Mouse (Mus musculus): ENCODE measurements around the gene Olfr98. TPM values are rescaled to one million over a fixed set of nuclear protein-coding genes. Genes with fewer than 3 reads are reported as not detected.

Olfr98 gene
- total RNA-seq, 2 experiments from 2014 or later = not detected

Other genes with a start within 250 kb of the Olfr98 start
- gene Mog, start 240.4 kb downstream of the Olfr98 start, total RNA-seq (2014; fragmentation: Nextera tagmentation) = not detected in 2 replicates
- not detected in 2 replicates for gene Mog, start 240.4 kb downstream of the Olfr98 start, total RNA-seq (2017)
- gene Gabbr1, start 217.8 kb downstream of the Olfr98 start, total RNA-seq (2014; fragmentation: Nextera tagmentation) = 9.1 and 11.1 TPM in 2 replicates
- gene Gabbr1, start 217.8 kb downstream of the Olfr98 start, total RNA-seq (2017) = 0.91 and 0.99 TPM in 2 replicates
- not detected in 2 replicates for gene Olfr90, start 175.2 kb downstream of the Olfr98 start, total RNA-seq (2014; fragmentation: Nextera tagmentation)
- gene Olfr90, start 175.2 kb downstream of the Olfr98 start, total RNA-seq (2017) = not detected in 2 replicates
- gene Olfr91, start 165.5 kb downstream of the Olfr98 start, total RNA-seq (2014; fragmentation: Nextera tagmentation) = not detected in 2 replicates
- not detected in 2 replicates for gene Olfr91, start 165.5 kb downstream of the Olfr98 start, total RNA-seq (2017)
- gene Olfr92, start 143.7 kb downstream of the Olfr98 start, total RNA-seq (2014; fragmentation: Nextera tagmentation) = not detected in 2 replicates
- not detected in 2 replicates for gene Olfr92, start 143.7 kb downstream of the Olfr98 start, total RNA-seq (2017)
- gene Olfr93, start 102.3 kb downstream of the Olfr98 start, total RNA-seq (2014; fragmentation: Nextera tagmentation) = not detected in 2 replicates
- not detected in 2 replicates for gene Olfr93, start 102.3 kb downstream of the Olfr98 start, total RNA-seq (2017)
- not detected in 2 replicates for gene Ubd, start 69.9 kb downstream of the Olfr98 start, total RNA-seq (2014; fragmentation: Nextera tagmentation)
- gene Ubd, start 69.9 kb downstream of the Olfr98 start, total RNA-seq (2017) = 0.88 TPM in 1 of 2 replicates, not detected in the other
- not detected in 2 replicates for gene Olfr94, start 62.8 kb downstream of the Olfr98 start, total RNA-seq (2014; fragmentation: Nextera tagmentation)
- gene Olfr94, start 62.8 kb downstream of the Olfr98 start, total RNA-seq (2017) = not detected in 2 replicates
- not detected in 2 replicates for gene Olfr95, start 50.6 kb downstream of the Olfr98 start, total RNA-seq (2014; fragmentation: Nextera tagmentation)
- not detected in 2 replicates for gene Olfr95, start 50.6 kb downstream of the Olfr98 start, total RNA-seq (2017)
- gene Olfr96, start 43.6 kb downstream of the Olfr98 start, total RNA-seq (2014; fragmentation: Nextera tagmentation) = not detected in 2 replicates
- gene Olfr96, start 43.6 kb downstream of the Olfr98 start, total RNA-seq (2017) = not detected in 2 replicates
- gene Olfr97, start 26.4 kb downstream of the Olfr98 start, total RNA-seq (2014; fragmentation: Nextera tagmentation) = not detected in 2 replicates
- gene Olfr97, start 26.4 kb downstream of the Olfr98 start, total RNA-seq (2017) = not detected in 2 replicates
- 5.7 and 6.3 TPM in 2 replicates for gene H2-M3, start 6.5 kb upstream of the Olfr98 start, total RNA-seq (2014; fragmentation: Nextera tagmentation)
- 3.8 and 9.0 TPM in 2 replicates for gene H2-M3, start 6.5 kb upstream of the Olfr98 start, total RNA-seq (2017)
- gene Olfr99, start 19.7 kb upstream of the Olfr98 start, total RNA-seq (2014; fragmentation: Nextera tagmentation) = not detected in 2 replicates
- not detected in 2 replicates for gene Olfr99, start 19.7 kb upstream of the Olfr98 start, total RNA-seq (2017)
- not detected in 2 replicates for gene Olfr101, start 40.6 kb upstream of the Olfr98 start, total RNA-seq (2014; fragmentation: Nextera tagmentation)
- gene Olfr101, start 40.6 kb upstream of the Olfr98 start, total RNA-seq (2017) = not detected in 2 replicates
- not detected in 2 replicates for gene Olfr102, start 53.3 kb upstream of the Olfr98 start, total RNA-seq (2014; fragmentation: Nextera tagmentation)
- gene Olfr102, start 53.3 kb upstream of the Olfr98 start, total RNA-seq (2017) = not detected in 2 replicates
- gene Olfr103, start 75.9 kb upstream of the Olfr98 start, total RNA-seq (2014; fragmentation: Nextera tagmentation) = not detected in 2 replicates
- not detected in 2 replicates for gene Olfr103, start 75.9 kb upstream of the Olfr98 start, total RNA-seq (2017)
- not detected in 2 replicates for gene Olfr104-ps, start 95.8 kb upstream of the Olfr98 start, total RNA-seq (2014; fragmentation: Nextera tagmentation)
- not detected in 2 replicates for gene Olfr104-ps, start 95.8 kb upstream of the Olfr98 start, total RNA-seq (2017)
- gene Olfr105-ps, start 115.3 kb upstream of the Olfr98 start, total RNA-seq (2014; fragmentation: Nextera tagmentation) = not detected in 2 replicates
- not detected in 2 replicates for gene Olfr105-ps, start 115.3 kb upstream of the Olfr98 start, total RNA-seq (2017)
- not detected in 2 replicates for gene Olfr106-ps, start 126.6 kb upstream of the Olfr98 start, total RNA-seq (2014; fragmentation: Nextera tagmentation)
- not detected in 2 replicates for gene Olfr106-ps, start 126.6 kb upstream of the Olfr98 start, total RNA-seq (2017)
- gene Olfr107, start 135.5 kb upstream of the Olfr98 start, total RNA-seq (2014; fragmentation: Nextera tagmentation) = not detected in 2 replicates
- gene Olfr107, start 135.5 kb upstream of the Olfr98 start, total RNA-seq (2017) = not detected in 2 replicates
- not detected in 2 replicates for gene Olfr108, start 181.7 kb upstream of the Olfr98 start, total RNA-seq (2014; fragmentation: Nextera tagmentation)
- not detected in 2 replicates for gene Olfr108, start 181.7 kb upstream of the Olfr98 start, total RNA-seq (2017)
- not detected in 2 replicates for gene Olfr109, start 195.2 kb upstream of the Olfr98 start, total RNA-seq (2014; fragmentation: Nextera tagmentation)
- gene Olfr109, start 195.2 kb upstream of the Olfr98 start, total RNA-seq (2017) = not detected in 2 replicates
- gene H2-M2, start 219.8 kb upstream of the Olfr98 start, total RNA-seq (2014; fragmentation: Nextera tagmentation) = not detected in 2 replicates
- not detected in 2 replicates for gene H2-M2, start 219.8 kb upstream of the Olfr98 start, total RNA-seq (2017)
- gene Olfr110, start 228.7 kb upstream of the Olfr98 start, total RNA-seq (2014; fragmentation: Nextera tagmentation) = not detected in 2 replicates
- not detected in 2 replicates for gene Olfr110, start 228.7 kb upstream of the Olfr98 start, total RNA-seq (2017)
- not detected in 2 replicates for gene Olfr111, start 244.3 kb upstream of the Olfr98 start, total RNA-seq (2014; fragmentation: Nextera tagmentation)
- gene Olfr111, start 244.3 kb upstream of the Olfr98 start, total RNA-seq (2017) = not detected in 2 replicates

Measured in megakaryocyte-erythroid progenitor cell, adult 5-6 weeks (primary cell).